Mouse (Mus musculus): ENCODE data around the gene Polr2j. TPM values are rescaled to one million over a fixed set of nuclear protein-coding genes. Genes with fewer than 3 reads are reported as not detected.

The Polr2j gene
- polyA plus RNA-seq (2015; fragmentation: Nextera tagmentation; extraction: Ambion mirVana), result 210 and 232 TPM in 2 replicates

DNA sequence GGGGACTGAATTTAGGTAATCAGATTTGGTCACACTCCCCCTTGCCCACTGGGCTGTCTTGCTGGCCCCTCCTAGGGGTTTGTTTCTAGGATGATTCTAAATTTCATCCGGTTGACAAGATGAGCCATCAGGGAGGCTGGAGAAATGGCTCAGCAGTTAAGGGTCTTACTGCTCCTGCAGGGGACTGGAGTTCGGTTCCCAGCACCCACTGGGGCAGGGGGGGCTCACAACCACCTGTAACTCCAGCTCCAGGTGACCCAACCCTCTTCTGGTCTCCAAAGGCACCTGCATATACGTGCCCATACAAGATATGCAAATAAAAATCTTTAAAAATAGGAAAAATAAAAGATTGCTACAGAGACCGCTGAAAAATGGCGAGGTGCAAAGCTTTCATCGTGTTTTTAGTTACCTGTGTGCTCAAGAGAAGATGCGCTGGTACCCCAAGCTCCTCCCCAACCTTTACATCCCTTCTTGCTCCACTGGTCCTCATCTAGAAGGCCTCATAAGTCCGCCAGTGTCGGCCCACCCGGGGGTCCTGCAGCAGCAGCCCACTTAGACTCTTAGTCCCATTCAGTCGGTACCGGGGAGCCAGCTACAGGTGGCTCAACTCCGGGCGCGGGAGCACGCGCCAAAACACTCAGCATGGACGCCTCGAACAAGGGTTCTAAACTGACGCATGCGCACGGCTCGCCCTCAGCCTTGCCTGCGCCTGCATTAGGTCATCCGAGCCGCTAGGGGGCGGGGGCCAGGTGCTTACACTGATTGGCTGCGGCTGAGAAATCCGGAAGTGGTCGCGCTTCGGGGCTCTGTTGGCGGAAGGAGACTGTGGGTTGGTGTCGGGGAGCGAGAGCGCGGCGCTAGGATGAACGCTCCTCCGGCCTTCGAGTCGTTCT is at the start of gene Polr2j:
Polr2j (plus strand) TSS at position 741 of the 893 bp plus-strand sequence.
- Histone ChIP-seq H3K4me2 (peak within 1 kb of the TSS; percentile 78), H3K9ac (peak within 1 kb of the TSS; percentile 87), H3K4me3 (peak within 1 kb of the TSS; percentile 97), H3K4me1 (replicated peaks) (peaks cover 27% of the 10 kb centered on the region), H3K36me3 (peaks cover 17% of the 10 kb centered on the region), H3K27ac (replicated peaks) (peak within 1 kb of the TSS; percentile 78), H3K9me3 (no peaks in the 10 kb centered on the region), H3K27me3 (no peaks in the 10 kb centered on the region)
- ATAC-seq (ENCODE audit: low read depth), result peak; percentile 95
- 3% methylated on average over 42 of the region's 42 CpGs for WGBS

DNA sequence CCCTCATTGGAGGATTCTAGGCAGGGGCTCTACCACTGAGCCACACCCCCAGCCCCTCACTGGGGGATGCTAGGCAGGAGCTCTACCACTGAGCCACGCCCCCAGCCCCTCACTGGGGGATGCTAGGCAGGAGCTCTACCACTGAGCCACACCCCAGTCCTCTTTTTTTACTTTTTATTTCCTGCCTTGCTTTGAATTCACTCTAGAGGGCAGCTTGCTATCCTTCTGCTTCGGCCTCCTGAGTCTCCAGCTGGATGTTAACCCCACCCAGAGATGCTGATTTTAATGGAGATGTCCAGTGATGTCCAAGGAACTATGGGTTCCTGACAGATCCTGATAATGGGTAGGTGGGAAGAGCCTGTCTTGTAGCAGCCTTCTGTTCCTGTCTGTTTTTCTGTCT is 47.0 kb upstream of the Polr2j start:
- 67% methylated on average over 2 of the region's 2 CpGs for WGBS
- Histone ChIP-seq H3K36me3 (no peaks in the 10 kb centered on the region), H3K4me1 (replicated peaks) (peaks cover 4% of the 10 kb centered on the region; the same call in 1 of the 2 replicates), H3K27ac (replicated peaks) (no peak overlapping the region), H3K4me2 (no peak overlapping the region), H3K27me3 (no peaks in the 10 kb centered on the region), H3K4me3 (no peak overlapping the region), H3K9ac (no peak overlapping the region), H3K9me3 (no peaks in the 10 kb centered on the region)
- ATAC-seq (ENCODE audit: low read depth), result no peak

DNA sequence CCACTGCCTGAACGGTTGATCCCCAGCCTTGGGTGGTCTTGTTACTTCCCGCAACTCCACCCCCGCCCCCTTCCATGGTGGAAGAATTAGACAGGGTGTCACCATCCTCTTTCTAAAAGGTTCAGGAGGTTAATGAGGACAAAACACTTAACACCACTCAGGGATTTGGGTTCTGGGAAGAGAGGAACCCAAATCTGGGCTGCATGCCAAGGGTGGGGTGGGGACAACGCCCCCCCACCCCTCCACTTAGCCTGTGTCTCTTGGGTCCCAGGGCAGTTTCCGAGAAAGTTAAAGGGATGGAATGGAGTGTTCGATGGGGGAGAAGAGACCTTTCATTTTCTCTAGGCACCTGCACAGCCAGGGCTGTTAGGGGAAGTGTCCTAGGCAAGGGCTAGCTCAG is 43.4 kb upstream of the Polr2j start:
- Histone ChIP-seq H3K9me3 (no peaks in the 10 kb centered on the region), H3K9ac (no peak overlapping the region), H3K36me3 (no peaks in the 10 kb centered on the region), H3K4me2 (no peak overlapping the region), H3K4me1 (replicated peaks) (peaks cover 13% of the 10 kb centered on the region), H3K27me3 (no peaks in the 10 kb centered on the region), H3K27ac (replicated peaks) (no peak overlapping the region), H3K4me3 (no peak overlapping the region)
- 62% methylated on average over 6 of the region's 6 CpGs for WGBS
- ATAC-seq (ENCODE audit: low read depth), result no peak

DNA sequence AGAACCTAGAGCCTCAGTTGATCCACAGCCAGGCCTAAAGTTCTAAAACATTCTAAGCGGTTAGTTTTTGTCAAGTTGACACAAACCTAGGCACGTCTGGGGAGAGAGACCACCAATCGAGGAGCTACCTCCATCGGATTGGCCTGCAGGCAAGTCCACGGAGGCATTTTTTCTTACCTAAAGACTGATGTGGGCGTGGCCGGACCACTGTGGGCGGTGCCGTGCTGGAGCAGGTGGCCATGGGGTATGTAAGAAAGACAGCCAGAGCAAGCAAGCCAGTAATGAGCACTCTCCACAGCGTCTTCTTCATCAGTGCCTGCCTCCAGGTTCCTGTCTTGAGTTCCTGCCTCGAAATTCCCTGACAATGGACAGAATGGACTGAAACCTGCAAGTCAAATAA is 42.9 kb upstream of the Polr2j start:
- Histone ChIP-seq H3K9me3 (no peaks in the 10 kb centered on the region), H3K27me3 (no peaks in the 10 kb centered on the region), H3K9ac (no peak overlapping the region), H3K36me3 (no peaks in the 10 kb centered on the region), H3K4me3 (no peak overlapping the region), H3K4me2 (no peak overlapping the region), H3K4me1 (replicated peaks) (peaks cover 13% of the 10 kb centered on the region), H3K27ac (replicated peaks) (no peak overlapping the region)
- WGBS, result 69% methylated on average over 11 of the region's 11 CpGs
- ATAC-seq (ENCODE audit: low read depth), result no peak

DNA sequence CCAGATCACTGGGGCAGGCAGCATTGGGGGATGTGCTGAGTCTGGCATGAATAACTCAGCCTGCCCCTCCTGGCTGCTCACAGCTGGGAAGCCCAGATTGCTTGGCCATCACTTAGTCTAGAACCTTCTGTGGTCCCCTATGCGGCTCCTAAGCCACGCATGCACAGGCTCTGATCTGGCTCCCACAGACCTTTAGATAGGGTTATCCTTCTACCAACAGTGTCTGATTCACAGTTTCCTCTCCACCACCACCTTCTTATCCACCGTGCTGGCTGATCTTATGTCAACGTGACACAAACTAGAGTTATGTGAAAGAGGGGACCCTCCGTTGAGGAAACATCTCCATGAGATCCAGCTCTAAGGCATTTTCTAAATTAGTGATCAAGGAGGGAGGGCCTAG is 41.4 kb upstream of the Polr2j start:
- H3K27ac ChIP-seq (replicated peaks), result no peak overlapping the region
- no peak overlapping the region for H3K4me2 ChIP-seq
- WGBS, result 89% methylated on average over 5 of the region's 5 CpGs
- ATAC-seq (ENCODE audit: low read depth), result no peak
- H3K27me3 ChIP-seq, result no peaks in the 10 kb centered on the region
- H3K4me3 ChIP-seq, result no peak overlapping the region
- peaks cover 13% of the 10 kb centered on the region for H3K4me1 ChIP-seq (replicated peaks)
- H3K36me3 ChIP-seq, result no peaks in the 10 kb centered on the region
- H3K9me3 ChIP-seq, result no peaks in the 10 kb centered on the region
- H3K9ac ChIP-seq, result no peak overlapping the region

DNA sequence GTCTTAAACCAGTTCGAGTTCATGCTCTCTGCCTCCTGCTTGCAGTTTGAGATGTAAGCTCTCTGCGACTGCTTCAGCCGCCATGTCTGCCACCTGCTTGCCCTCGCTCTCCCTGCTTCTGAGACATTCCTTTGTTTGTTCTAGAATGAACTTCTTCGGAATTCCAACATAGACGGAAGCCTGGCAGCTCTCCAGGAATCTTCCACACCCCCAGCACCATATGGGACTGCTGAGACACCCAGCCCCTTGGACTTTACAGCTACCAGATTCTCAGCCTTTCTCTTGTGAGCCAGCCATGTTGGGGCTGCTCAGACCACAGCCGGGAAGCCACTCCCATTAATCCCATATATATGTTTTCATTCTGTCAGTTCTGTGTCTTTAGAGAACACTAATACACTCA is 40.1 kb upstream of the Polr2j start:
- H3K4me3 ChIP-seq, result no peak overlapping the region
- H3K9me3 ChIP-seq, result no peaks in the 10 kb centered on the region
- H3K4me2 ChIP-seq, result no peak overlapping the region
- no peaks in the 10 kb centered on the region for H3K27me3 ChIP-seq
- 42% methylated on average over 7 of the region's 7 CpGs for WGBS
- no peak overlapping the region for H3K27ac ChIP-seq (replicated peaks)
- H3K4me1 ChIP-seq (replicated peaks), result peaks cover 13% of the 10 kb centered on the region
- no peak overlapping the region for H3K9ac ChIP-seq
- ATAC-seq (ENCODE audit: low read depth), result no peak
- H3K36me3 ChIP-seq, result no peaks in the 10 kb centered on the region

DNA sequence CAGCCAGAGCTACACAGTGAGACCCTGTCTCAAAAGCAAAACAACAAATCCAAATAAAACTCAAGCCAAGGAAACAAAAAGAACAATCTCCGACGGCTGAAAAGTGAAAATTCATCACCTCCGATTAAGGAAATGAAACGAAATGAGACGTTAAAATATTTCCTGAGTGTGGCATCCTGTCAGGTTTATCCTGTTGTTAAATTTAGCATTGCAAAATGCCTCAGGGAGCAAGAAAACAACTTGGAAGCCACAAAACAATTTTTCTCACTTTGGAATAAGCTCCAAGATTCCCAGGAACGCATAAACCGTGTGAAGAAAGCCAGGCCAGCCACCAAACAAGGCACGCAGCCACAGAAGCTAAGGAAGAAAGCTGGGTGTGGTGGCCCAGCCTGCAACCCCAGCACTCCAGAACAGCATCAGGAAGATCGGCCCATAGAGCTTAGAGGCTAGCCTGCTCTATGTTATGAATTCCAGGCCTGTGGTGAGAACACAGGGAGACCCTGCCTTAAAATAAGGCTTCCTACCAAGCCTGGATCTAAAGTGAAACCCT is 39.4 kb upstream of the Polr2j start:
- no peak overlapping the region for H3K9ac ChIP-seq

DNA sequence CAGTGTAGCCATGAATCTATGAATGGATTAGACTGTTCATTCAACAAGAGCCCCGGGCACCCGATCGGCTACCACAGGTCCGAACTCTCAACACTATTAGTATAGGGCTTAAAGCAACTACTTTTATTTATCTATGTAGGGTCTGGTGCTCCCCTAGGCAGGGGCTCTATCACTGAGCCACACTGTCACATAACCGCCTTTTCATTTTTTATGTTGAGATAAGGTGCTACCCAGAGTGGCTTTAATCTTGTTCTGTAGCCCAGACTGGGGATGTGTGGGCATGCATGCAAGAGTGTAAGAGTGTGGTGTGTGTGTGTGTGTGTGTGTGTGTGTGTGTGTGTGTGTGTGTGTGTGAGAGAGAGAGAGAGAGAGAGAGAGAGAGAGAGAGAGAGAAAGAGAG is 38.3 kb upstream of the Polr2j start:
- Histone ChIP-seq H3K4me3 (no peak overlapping the region), H3K4me1 (replicated peaks) (peaks cover 10% of the 10 kb centered on the region), H3K36me3 (no peaks in the 10 kb centered on the region), H3K9me3 (no peaks in the 10 kb centered on the region), H3K27me3 (no peaks in the 10 kb centered on the region), H3K27ac (replicated peaks) (no peak overlapping the region), H3K9ac (no peak overlapping the region), H3K4me2 (no peak overlapping the region)
- WGBS, result 88% methylated on average over 5 of the region's 5 CpGs
- ATAC-seq (ENCODE audit: low read depth), result no peak

More for the DNA sequence above, 39.4 kb upstream of the Polr2j start:
- Histone ChIP-seq H3K27me3 (no peaks in the 10 kb centered on the region), H3K9me3 (no peaks in the 10 kb centered on the region), H3K4me2 (no peak overlapping the region), H3K27ac (replicated peaks) (no peak overlapping the region), H3K36me3 (no peaks in the 10 kb centered on the region), H3K4me1 (replicated peaks) (peaks cover 13% of the 10 kb centered on the region), H3K4me3 (no peak overlapping the region)
- ATAC-seq (ENCODE audit: low read depth), result no peak
- WGBS, result 88% methylated on average over 9 of the region's 9 CpGs

DNA sequence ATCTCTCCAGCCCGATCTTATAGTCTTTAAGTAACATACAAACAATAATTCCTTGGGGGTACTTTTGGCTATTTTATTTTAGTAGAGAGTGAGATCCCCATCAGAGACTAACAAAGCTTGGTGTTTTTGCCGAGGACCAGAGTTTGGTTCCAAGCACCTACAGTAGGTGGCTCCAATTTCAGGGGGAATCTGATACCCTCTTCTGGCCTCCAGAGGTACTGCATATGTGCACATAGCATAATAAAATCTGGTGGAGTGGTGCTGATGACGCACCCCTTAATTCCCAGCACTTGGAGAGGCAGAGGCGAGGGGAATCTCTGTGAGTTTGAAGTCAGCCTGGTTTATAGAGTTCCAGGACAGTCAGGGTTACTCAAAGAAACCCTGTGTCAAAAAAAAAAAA is 34.1 kb upstream of the Polr2j start:
- no peak for ATAC-seq (ENCODE audit: low read depth)
- 82% methylated on average over 4 of the region's 4 CpGs for WGBS
- Histone ChIP-seq H3K4me3 (no peak overlapping the region), H3K9ac (no peak overlapping the region), H3K4me2 (no peak overlapping the region), H3K27ac (replicated peaks) (no peak overlapping the region), H3K4me1 (replicated peaks) (peaks cover 30% of the 10 kb centered on the region), H3K36me3 (no peaks in the 10 kb centered on the region), H3K27me3 (peaks cover 7% of the 10 kb centered on the region; the same call in 1 of the 2 replicates), H3K9me3 (no peaks in the 10 kb centered on the region)

DNA sequence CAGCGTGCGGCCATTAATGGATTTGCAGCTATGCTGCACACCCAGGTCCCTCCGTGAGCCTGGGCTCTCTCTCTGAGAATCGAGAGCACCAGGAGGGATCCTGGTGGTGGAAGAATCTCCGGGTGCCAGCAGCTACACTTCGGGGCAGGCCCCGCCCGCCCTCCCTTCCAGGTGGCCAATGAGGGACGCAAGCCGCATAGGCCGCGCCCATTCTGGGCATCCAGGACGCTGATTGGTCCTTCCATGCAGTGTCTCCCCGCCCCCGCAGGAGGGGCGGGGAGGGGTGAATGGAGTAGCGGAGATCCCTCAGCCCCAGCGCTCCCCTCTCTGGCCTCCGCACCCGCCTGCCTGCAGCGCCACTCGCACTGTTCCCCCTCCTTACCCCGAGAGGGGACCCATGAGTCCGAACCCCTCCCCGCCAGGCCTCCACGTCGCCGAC is 32.7 kb upstream of the Polr2j start, which contains the start of gene Rasa4:
Rasa4 (plus strand) TSS at position 248 of the 439 bp plus-strand sequence.
- peak within 1 kb of the TSS; percentile 72 for H3K9ac ChIP-seq
- 0 out of 2 replicates have a peak within 1 kb of the TSS, but pooled peaks have one; percentile 2 for H3K27ac ChIP-seq (replicated peaks)
- H3K9me3 ChIP-seq, result no peaks in the 10 kb centered on the region
- peak within 1 kb of the TSS; percentile 60 for H3K4me3 ChIP-seq
- WGBS, result under 1% methylated on average over 27 of the region's 28 CpGs
- ATAC-seq (ENCODE audit: low read depth), result peak; percentile 95
- H3K27me3 ChIP-seq, result peaks cover 7% of the 10 kb centered on the region; the same call in 1 of the 2 replicates
- H3K4me1 ChIP-seq (replicated peaks), result peaks cover 30% of the 10 kb centered on the region
- peak within 1 kb of the TSS; percentile 84 for H3K4me2 ChIP-seq
- H3K36me3 ChIP-seq, result no peaks in the 10 kb centered on the region

DNA sequence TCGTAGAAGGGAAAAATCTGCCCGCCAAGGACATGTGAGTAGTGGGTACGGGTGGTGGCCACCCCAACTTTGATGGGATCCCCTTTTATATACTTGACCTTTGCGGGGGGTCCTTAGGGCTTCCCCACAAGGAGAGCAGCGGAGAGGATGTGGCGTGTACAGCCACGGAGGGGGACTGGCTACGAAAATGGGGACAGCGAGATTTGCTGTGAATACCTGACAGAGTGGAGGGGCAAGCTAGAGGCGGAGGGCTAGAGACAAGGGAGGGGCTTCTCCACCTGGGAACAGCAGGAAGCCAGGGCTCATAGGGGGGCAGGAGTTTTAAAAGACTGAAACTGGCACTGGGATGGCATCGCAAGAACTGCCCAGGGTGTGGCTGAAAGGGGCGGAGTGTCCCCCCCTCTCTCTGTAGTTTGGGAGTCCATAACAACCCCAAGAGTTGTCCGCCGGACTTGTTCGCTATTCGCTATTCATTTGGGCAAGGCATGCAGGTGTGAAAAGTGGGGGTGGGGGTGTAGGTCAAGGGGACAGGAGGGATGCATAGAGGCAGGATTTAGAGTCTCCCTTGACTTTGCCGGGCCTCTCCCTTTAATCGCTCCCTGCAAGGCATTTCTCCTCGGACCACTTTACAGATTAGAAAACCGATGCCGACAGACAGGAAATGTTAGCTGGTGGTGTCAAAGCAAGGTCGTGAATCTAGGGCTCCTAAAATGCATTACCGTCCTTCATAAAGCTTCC is 32.1 kb upstream of the Polr2j start:
- peak; percentile 51 for ATAC-seq (ENCODE audit: low read depth)
- Histone ChIP-seq H3K9me3 (no peaks in the 10 kb centered on the region), H3K9ac (peak overlapping the region; percentile 72), H3K4me2 (peak overlapping the region; percentile 84), H3K27ac (replicated peaks) (0 out of 2 replicates have a peak overlapping the region, but pooled peaks have one; percentile 2), H3K4me3 (peak overlapping the region; percentile 60), H3K4me1 (replicated peaks) (peaks cover 30% of the 10 kb centered on the region), H3K27me3 (peaks cover 7% of the 10 kb centered on the region; the same call in 1 of the 2 replicates), H3K36me3 (no peaks in the 10 kb centered on the region)
- WGBS, result 2% methylated on average over 23 of the region's 23 CpGs
